Mouse (Mus musculus) left cerebral cortex, adult 8-10 months (tissue): Measurements from ENCODE around the gene Klhdc10. TPM values are rescaled to one million over a fixed set of nuclear protein-coding genes. Genes with fewer than 3 reads are reported as not detected.
A peak's percentile ranks its signal among the peaks of the same experiment; 100 is the strongest.
"Not testable (repeated sequence)": the region's sequence is repeated elsewhere in the genome, so short reads cannot be mapped to it uniquely, and the experiment has no call there.

ENCODE experiments used
- DNase-seq, 2 experiments: peaks; one replicate each; pipeline ENCODE4 v3.0.0; 2022; ENCODE audit warnings: low spot score in 2 of 2
- total RNA-seq, 4 experiments: library from RNA; stranded (reverse); gene quantifications; 2 replicates each; pipeline ENCODE4 v1.2.4; 2022

Klhdc10 gene
- 100 to 1,000 TPM in 1 of 4 experiments, 10 to 100 TPM in 3; 86.0 to 101 (median 90.6) TPM for total RNA-seq

GRCm38 (mm10) chr6:30401308-30402015 lies at the start of gene Klhdc10:
Gene Klhdc10 (plus strand): TSS chr6:30401868.
- peak; percentile 99 to 100 for DNase-seq

- DNase-seq, result no peak
Observed at GRCm38 (mm10) chr6:30352762-30353161, 48.9 kb upstream of the Klhdc10 start.

DNA sequence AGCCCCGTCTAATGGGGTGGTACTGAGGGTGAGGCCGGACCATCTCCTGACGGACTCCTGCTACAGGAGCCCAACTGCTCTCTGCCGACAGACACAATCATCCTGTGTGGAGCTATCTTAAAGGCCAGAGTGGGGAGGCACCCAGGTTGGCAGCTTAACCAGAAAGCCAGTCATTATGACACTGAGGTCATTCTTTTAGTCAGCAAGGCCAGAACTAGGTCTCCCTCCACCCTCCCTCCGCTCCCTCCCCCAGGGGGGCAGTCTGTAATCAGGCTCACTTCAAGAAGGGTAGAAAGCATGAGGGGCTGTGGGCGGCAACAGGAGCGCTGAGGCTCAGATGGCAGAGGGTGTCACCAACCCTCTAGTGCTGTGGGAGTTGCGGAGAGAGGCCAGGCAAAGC lies 48.0 kb upstream of the Klhdc10 start:
- DNase-seq, result no peak

- no peak for DNase-seq
Observed at GRCm38 (mm10) chr6:30354760-30355159, 46.9 kb upstream of the Klhdc10 start.

- DNase-seq, result no peak
Observed at GRCm38 (mm10) chr6:30355701-30356100, 46.0 kb upstream of the Klhdc10 start.

- DNase-seq, result no peak
Observed at GRCm38 (mm10) chr6:30356161-30356560, 45.5 kb upstream of the Klhdc10 start.

DNA sequence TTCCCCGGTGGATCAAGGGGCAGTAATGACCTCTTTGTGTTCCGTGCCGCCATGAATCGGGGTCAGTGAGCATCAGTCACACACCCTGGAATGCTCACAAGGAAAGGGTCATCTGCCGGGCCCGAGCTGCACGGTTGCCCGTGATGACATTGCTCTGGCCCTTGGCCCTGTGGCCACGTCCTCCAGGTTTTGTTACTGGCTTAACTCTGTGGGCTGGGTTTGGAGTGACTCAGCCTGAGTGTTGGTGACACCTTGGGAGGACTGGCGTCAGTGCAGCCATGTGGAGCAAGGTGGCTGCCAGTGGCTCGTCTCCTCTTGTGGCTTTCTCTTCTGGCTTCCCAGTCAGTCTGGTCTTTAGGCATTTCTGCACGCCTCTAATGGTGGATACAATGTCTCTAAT lies 45.0 kb upstream of the Klhdc10 start:
- no peak for DNase-seq

- DNase-seq, result peak; percentile 32 to 66
Observed at GRCm38 (mm10) chr6:30357561-30358177, 44.0 kb upstream of the Klhdc10 start.

DNA sequence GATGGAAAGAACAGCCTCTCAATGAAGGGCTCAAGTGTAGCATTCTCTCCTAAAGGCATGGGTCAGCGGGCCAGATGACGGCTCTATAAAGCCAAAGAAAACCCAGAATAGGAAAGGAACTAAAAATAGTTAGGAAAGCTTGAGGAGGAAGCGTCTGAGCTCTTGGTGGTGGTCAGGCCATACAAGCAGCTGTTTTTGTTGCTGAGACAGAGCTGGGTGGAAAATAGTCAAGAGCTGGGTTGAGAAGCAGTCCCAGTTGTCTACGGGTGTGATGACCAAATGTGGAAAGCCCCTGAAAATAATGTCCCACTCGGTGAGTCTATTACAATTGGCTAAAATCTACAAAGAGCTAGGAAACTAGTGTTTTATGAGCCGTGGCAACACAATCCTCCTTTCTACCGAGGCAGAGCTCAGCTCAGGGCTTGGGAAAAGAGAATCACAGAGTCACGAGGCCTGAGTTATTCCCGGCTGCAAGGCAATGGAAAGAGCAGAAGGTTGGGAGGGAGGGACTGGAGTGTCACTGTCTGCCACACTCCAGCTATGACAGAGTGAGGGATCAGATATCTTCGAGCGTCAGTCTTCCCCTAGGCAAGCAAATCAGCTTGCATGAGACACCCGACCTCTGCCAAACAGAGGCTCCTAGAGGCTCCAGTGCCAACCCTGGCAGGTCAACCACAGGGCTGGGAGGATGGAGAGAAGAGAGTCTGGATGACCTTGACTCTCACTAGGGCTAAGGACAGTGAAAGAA lies 41.7 kb upstream of the Klhdc10 start:
- no peak for DNase-seq

DNA sequence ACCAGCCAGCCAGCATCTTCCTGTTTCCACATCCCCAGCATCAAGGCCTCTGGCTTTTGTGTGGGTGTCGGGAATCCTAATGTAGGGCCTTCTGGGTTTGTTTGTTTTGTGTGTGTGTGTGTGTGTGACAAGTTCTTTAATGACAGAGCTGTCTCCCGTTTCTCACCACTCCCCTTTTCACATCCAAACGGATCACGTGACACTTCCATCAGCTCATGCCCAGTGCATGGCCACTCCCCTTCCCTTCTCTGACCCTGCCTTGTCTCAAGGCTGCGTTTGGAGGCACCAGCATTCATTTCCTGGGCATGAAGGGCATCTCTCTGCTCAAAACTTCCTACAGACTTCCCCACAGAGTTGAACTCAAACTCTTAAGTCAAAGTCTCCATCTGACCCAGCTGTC lies 37.9 kb upstream of the Klhdc10 start:
- no peak for DNase-seq

DNA sequence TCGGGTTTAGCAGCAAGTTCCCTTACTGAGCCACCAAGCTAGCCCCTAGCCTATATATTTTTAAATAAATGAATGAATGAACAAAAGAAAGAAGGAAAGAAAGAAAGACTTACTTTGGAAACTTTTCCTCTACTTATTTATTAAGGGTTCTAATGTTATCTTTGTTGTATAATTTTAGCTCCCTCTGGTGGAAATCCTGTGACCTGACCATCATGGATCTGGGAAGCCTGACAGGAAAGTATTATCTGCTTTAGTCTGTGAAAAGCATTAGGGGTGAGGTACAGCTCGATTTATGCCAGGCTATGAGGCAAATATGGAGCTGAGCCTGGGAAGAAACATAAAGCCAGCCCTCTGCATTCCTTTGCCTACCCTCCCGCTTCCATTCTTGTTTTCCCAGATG lies 32.4 kb upstream of the Klhdc10 start:
- no peak for DNase-seq

DNA sequence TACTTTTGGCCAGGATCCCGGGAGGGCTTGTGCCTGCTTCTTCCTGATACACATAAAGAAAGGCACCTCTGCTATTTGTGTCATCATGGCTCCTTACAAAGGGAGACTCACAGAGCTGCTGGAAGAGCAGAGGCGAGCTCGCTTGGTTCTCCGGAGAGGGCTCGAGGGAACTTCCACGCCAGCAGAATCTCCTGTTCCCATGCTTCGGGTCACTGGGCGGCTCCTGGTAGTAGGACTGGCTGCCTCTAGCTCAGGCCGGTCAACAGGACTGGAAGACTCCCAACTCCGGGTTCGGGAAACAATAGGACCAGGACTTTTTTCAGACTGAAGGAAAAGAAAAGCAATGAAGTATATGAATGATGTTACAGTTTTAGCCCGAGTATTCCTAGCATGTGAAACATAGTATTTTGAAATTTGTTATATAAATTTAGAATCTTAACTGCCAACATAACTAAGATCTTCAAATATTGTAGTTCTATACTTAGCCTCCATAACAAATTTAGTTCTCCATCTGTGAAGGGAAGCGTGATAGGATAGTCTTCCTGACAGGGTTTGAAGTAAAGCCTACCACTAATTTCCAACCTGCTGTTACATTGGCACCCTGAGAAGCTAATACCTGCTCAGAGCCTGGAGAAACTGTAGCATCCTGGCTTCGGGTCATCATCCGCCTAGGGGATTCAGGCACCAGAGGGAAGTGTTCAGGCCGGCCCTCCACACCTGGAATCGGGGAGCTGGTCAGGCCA lies 28.9 kb upstream of the Klhdc10 start:
- no peak for DNase-seq

DNA sequence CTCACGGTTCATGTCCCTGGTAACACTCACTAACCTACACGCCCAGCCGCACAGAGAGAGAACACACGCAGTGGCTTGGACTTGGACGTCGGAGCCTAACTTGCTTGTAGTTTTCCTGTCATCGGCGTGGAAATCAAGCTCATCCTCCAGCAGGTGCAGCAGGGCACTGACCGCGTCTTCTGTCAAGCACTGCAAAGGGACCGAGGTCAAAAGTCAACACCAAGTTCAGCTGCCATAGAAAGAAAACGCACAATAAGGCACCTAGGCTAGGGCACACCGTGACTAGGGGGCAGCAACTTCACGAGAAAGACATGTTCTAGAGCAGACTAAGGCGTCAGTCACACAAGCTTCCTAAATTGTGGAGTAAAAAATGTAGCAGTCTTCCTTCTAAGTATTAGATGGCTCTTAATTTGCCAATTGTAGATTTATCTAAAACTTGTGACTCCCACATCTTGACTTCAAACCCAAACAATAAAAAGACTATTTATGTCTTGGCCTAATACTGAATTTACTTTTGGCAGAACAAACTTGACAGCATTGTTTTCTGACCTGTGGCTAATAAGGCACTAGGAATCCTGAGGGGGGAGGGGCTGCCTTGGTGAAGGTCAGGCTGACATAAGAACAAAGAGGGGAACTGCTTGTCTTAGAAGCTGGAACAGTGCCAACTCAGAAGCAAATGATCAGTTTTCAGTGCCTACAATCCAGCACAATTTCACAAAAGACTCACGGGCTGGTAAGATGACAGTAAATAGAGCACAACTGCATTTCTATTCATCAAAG lies 26.7 kb upstream of the Klhdc10 start:
- no peak for DNase-seq

DNA sequence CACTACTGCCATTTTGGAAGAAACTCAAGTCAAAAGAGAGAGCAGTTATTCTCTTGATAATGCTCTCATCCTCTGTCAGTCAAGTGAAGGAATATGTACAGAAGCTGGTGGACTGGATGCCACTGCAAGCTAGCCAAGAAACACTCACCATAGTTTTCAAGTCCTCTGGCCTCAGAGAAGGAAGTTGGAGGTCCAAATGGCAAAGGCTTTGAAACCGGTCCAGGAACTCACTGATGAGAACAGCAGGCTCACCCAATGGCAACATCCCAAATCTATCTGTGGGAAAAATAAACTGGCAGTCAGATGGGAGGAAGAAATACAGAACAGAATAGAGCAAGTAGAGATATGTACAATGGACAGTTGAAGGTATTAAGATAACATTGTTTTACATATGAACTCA lies 25.9 kb upstream of the Klhdc10 start:
- no peak for DNase-seq

DNA sequence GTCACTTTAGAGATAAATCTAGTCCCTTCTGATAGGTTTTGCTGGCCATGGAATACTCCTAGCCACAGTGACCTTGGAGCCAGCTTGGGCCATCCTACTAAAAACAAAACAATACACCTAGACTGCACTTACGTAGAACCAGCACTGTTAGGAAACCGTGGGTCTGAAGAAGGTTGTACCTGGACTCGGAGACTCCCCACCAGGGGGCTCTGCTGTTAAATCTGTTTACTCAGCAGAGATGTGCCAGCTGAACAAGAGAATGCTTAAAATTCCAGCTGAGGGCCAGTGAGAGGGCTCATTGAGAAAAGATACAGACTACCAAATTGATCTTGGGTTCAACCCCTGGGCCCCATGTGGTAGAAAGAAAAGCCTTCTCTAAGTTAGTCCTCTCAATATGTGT lies 20.6 kb upstream of the Klhdc10 start:
- DNase-seq, result no peak

DNA sequence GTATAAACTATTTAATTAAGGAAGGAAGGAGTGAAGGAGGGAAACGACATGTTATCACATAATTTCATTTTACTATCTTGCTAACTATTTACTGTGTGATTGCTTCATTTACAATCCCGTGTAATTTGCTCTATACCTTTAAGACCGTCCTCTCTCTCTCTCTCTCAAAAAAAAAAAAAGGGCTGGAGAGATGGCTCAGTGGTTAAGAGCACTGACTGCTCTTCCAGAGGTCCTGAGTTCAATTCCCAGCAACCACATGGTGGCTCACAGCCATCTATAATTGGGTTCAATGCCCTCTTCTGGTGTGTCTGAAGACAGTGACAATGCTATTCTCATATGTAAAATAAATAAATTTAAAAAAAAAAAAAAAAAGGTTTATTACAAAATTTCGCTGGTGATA lies 11.4 kb upstream of the Klhdc10 start:
- DNase-seq, result not testable (repeated sequence)

DNA sequence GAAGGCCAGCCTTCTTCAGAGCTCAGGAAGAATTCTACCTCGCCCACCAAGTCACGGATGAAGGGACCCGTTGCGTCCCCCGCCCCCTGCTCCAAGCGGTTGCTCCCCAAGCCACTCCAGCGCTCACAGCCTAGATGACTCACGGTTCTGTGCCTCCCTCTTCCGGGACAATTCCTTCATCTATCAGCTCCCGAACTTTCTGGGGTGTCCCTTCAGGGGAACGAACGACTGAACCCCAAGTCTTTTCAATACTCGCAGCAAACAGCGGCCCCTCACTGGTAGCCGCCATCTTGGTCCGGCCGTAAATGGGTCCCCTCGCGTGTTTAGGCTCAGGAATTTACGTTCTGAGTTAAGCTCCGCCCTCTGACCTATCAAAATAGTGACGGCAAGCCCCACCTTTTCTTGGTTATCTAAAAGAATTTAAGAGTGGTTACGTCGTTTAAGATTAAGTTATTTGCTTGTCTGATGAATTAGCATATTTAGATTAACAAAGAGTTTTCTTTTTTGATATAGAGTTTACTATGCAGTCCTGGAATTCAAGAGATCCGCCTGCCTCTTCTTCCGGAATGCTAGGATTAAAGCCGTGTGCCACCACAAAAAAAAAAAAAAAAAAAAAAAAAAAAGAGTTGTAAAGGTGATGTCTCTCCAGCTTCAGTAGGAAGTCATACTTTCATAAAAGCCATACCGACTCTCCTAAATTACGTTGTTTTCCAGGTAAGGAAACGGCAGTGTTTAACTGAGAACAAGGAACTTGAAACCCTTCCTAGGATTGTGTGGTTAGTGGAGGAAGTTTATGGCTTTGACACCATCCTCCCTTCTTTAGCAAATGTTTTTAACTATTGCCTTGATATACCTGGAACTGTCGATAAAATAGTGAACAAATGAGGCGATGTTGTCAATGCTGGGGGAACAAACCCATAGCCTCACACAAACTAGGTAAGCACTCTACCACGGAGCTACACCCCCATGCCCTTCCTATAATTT lies 10.7 kb upstream of the Klhdc10 start, which contains the start of gene Zc3hc1:
Gene Zc3hc1, minus strand, starts transcription at position 315 of the 984 bp plus-strand sequence.
- DNase-seq, result peak; percentile 67 to 68

GRCm38 (mm10) chr6:30391996-30392395 lies 9.7 kb upstream of the Klhdc10 start:
- DNase-seq, result no peak

DNA sequence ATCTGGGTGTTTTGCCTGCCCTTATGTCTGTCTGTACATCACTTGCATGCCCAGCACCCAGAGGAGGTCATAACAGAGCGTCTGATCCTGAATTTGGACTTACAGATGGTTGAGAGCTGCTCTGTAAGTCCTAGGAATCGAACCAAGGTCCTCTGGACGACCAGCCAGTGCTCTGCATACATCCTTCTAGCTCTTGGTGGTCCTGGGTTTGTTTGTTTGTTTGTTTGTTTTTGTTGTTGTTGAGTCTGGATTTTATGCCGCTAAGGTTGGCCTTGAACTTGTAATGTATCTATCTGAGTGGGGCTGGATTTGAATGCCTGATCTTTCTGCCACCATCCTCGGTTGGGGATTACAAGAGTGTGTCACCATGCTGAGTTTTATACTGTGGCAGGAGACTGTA lies 1.5 kb upstream of the Klhdc10 start:
- DNase-seq, result no peak

DNA sequence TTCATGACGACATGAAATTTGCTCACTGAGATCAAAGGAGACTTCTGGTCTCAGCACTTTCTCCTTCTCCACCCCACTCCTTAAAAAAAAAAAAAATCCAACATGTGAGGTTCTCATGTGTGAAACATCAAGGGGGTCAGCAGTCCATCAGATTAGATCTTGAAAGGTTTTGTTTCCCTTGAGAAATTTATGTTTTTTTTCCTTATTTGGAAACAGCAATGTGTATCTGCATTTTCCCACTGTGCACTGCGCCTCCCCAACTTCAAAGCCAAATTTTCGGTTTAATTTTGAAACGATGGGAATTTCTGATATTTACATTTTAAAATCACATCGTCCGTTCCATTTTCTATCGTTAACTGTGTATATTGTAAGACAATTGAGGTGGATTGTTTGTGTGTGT lies 952 bp upstream of the Klhdc10 start:
- no peak for DNase-seq
